Mouse (Mus musculus) adrenal gland, adult 2 months (tissue): ENCODE results near the gene Arhgap28. TPM values are rescaled to one million over a fixed set of nuclear protein-coding genes. Genes with fewer than 3 reads are reported as not detected.

Experiments
- DNase-seq: peaks from one replicate; pipeline ENCODE4 v3.0.0; 2021
- polyA plus RNA-seq: library from polyadenylated mRNA; depleted of rRNA; stranded (reverse); fragments of >200 nt; gene quantifications from 2 replicates; pipeline ENCODE4 v1.2.3, GENCODE M21; 2012
- total RNA-seq, 2 experiments: library from RNA; stranded (reverse); gene quantifications; 2 replicates each; pipeline ENCODE4 v1.2.3; 2021

Arhgap28 gene
- total and polyA plus RNA-seq, 3 experiments, result 7.9 to 12.5 (median 9.4) TPM

DNA sequence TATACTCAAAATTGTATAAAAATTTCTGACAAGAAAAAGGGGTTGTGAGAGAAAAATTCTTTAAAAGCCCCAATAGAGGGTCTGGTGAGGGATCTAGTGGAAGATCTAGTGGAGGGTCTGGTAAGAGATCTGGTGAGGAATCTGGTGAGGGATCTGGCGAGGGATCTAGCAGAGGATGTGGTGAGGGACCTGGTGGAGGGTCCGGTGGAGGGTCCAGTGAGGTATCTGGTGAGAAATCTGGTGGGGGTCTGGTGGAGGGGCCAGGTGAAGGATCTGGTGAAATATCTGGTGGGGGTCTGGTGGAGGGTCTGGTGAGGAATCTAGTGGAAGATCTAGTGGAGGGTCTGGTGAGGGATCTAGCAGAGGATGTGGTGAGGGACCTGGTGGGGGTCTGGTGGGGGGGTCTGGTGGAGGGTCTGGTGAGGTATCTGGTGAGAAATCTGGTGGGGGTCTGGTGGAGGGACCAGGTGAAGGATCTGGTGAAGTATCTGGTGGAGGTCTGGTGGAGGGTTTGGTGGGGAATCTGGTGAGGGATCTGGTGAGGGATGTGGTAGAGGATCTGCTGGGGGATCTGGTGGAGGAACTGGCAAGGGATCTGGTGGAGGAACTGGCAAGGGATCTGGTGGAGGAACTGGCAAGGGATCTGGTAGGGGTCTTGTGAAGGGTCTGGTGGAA is 10.4 kb downstream of the Arhgap28 start:
- no peak for DNase-seq

DNA sequence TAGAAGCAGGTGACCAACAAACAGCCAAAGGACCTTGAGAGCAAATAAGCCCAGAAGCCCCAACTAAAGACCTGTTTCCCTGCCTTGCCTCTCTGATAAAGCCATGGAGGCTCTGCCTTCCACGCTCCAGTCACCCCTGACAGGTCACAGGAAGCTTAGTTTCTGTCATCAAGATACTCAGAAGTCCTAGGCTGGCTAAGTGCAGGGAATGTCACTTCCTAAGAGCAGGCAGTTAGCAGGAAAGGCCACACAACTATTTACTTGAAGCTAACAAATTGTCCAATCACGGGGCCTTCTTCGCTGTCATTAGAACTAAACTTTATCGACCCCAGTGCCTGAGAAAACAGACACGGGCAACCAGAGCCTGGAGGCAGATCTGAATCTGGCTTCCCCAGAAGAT is 14.2 kb downstream of the Arhgap28 start:
- no peak for DNase-seq

- DNase-seq, result peak; percentile 90
These were observed 14.8 kb downstream of the Arhgap28 start for GRCm38 (mm10) chr17:67988920-67989621.

DNA sequence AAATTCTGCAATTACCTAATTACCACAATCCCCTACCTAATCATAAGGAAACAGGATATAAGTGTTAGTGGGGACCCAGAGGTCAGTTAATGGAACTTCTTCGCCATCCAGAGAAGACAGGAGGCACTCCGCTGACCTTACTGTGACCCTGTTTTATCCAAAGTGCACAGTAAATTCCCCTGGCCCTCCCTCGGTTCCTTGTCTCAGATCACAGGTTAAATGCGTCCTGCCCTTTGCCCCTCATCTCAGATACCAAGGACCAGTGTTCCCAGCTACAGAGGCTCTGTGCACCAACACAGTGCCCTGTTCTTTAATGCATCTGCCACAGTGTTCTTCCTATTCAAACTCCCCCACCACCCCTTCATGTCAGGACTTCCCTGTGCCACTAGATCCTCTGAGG is 18.4 kb downstream of the Arhgap28 start:
- DNase-seq, result no peak

- no peak for DNase-seq
These were observed 23.3 kb downstream of the Arhgap28 start for GRCm38 (mm10) chr17:67980573-67980972.

DNA sequence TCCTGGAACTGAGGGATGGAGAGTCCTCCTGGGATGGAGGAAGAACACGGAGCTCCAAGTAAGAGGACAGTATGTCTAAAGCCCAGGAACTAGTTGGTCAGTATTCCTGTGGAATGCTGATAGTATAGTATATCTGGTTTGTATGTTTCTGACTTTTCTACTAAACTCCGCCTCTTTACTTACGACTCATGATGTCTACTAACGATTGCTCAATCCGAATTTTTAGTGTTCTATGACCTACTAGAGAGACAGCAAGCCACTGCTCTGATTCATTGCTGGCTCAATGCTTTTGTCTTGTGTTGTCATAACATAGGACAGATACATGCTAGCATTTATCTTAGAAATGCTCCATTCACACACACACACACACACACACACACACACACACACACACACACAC is 24.7 kb downstream of the Arhgap28 start:
- DNase-seq, result peak; percentile 26

DNA sequence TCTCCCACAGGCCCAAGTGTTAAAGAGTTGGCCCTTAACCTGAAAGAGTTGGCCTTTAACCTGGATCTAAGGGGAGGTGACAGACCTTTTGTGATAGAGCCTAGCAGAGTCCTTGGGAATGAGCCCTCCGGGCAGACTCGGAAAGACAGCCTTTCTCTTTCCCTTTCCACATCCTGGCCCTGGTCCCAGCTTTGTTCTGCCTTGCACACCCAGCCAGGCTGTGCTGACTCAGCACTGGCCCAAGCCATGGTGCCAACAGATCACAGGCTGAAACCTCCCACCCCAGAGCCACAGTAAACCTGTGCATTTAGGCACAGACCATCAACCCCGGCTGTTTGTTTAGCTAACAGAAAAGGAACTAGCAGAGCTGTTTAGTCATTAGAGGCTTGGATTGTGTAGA is 25.1 kb downstream of the Arhgap28 start:
- DNase-seq, result peak; percentile 90

DNA sequence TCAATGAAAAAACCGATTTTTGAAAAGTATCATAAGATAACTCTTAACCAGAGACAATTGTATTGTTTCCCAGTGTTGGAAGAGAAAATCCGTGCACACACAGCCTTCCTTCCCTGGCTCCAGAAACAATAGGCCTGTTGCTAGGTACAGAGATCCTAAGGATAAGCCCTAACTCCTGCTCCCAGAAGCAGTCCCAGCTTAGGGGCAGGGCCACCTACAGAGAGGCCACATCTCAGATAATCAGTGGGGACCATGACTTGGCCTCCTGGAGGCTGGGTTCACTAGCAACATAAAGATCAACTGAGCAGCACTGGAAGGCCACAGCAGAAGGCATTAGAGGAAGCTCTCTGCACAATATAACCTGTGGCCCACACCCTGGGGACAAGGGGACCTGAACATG is 27.5 kb downstream of the Arhgap28 start:
- DNase-seq, result no peak

GRCm38 (mm10) chr17:67976027-67976426 is 27.9 kb downstream of the Arhgap28 start:
- DNase-seq, result peak; percentile 67

DNA sequence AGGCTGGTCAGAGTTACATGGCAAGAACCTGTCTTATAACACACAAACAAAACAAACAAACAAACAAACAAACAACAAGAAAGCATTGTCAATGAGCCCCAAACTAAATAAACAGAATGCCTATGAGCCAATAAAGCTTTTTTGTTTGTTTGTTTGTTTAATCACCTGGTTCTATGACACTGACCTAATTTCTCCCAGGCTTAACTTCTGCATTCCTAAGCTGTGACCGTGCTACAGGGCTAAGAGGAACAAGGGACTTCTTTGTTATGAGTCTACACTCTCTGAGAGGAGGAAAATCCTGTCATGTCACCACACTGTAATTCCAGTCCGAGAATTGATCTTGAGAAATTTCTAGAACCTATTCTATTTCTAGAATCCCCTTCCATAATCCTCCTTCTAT is 29.2 kb downstream of the Arhgap28 start:
- DNase-seq, result no peak

DNA sequence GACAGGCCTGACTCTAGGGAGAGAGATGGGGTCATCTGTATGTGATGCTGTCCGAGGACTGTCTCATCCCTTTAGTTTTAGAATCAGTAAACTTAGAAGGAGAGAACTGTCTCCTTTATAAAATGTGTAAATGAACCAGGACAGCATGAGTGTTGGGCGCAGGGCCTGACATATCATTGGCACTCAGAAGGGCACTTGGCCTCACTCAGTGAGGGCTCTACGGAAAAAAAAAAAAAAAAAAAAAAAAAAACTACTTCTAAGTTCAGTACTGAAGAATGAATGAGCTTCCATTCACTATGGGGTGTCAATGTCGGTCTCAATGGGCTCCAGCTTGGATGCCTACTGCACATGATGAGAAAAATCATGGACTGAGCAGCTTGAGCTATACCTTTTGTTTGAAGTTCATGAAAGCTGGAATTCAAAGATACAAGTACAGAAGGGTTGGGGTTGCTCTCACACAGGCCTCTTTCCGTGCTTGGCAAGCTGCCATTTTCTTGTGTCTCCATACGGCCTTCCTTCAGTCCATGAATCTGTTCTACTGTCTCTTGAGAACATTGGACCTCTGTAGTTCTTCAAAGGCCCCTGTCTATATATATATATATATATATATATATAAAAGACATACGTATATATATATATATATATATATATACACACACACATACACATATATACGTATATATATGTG is 36.9 kb downstream of the Arhgap28 start:
- DNase-seq, result no peak

DNA sequence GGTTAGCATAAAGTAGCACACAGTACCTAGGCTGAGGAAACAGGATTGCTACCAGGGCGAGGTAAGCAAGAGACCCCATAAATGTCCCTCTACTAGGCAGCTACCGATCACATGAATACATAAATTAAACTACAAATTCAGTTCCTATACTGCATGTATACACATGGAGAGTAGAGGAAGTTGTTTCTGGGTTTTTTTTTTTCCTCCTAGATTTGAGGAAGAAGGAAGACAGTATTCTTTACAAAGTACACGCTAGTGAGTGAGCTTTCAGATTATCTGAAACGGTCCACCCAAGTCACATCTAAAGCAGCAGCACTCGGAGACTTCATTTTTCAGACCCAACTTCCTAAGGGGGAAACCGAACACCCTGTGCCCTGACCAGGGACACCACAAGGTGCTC is 41.1 kb downstream of the Arhgap28 start:
- no peak for DNase-seq

DNA sequence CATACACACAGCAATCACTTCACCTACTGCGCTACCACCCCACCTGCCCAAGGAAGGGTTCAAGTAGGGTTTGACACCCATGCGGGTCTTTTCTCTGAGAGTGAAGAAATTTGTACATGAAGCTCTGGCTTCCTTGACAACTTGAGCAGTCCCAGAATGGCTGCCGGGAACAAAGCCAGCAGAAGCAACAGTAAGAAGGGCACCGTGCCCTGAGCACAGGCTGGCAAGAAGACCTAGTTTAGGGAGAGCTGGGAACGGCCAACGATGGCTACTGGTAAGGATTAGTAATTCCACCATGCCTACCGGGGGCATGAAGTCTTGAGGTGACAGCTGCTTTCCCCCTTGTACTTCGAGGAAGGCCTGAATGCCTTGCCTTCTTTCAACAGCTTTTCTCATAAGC is 41.9 kb downstream of the Arhgap28 start:
- peak; percentile 28 for DNase-seq

DNA sequence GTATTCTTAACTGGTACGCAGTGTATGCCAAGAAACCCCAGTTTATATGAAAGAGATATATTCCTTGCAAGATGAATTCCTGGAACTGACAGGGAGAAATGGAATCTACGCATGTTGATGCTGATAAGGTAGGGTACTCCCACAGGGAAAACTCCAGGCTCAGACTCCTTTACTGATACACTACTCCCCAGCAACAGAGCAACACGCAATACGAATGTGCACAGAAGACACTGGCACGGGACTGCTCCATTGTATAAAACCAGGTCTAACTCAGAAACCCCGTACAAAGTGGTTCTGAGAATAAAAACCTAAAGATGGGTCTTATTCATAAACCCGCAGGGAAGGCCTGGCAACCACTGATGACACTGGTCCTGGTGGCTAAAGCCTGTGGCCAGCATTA is 45.0 kb downstream of the Arhgap28 start:
- no peak for DNase-seq

DNA sequence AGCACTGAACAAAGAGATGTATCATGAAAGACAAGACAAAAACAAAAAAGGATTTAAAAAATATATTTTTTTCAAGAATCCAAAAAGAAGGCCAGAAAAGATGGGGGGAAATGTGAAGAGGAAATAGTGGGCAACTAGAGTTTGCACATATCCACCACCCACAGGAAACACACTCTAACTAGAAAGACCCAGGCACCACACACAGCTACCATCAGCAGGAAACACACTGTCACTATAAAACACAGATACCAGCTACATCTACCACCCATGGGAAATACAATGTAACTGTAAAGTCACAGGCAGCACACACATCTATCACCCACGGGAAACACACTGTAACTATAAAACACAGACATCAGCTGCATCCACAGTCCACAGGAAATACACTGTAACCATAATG is 46.3 kb downstream of the Arhgap28 start:
- DNase-seq, result no peak

- no peak for DNase-seq
These were observed 47.8 kb downstream of the Arhgap28 start for GRCm38 (mm10) chr17:67955876-67956690.

GRCm38 (mm10) chr17:67954961-67955360 is 49.0 kb downstream of the Arhgap28 start:
- DNase-seq, result no peak

DNA sequence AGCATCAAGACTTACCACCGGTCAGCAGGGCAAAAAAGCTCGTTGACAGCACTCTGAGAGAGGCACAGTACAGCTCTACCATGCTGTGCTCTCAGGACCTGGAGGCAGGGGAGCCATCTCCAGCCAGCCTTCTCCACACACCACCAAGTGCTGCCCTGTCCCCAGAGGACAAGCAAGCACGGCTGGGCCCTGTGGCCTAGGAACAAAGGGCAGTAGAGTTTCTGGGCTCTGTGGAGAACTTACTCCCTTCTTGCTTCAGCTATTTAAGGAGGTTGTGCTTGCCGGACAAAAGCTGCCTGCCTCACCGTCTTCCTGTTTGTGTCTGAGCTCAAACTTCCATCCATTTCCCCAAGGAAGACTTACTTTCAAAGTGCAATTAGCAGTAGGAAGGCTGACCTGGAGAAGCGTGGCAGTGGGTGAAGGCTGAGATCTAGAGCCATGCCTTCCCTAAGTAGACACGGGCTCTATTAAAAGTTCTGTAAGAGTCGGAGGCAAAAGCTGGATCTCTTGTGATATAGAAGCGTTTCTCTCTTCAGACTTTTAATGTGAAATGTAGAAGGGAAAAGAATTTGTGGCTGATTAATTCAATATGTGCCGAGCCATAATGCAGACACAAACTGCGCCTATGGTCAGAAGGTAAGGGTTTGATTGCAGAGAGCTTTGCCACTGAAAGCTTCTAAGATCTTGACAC is 53.3 kb downstream of the Arhgap28 start:
- DNase-seq, result no peak

DNA sequence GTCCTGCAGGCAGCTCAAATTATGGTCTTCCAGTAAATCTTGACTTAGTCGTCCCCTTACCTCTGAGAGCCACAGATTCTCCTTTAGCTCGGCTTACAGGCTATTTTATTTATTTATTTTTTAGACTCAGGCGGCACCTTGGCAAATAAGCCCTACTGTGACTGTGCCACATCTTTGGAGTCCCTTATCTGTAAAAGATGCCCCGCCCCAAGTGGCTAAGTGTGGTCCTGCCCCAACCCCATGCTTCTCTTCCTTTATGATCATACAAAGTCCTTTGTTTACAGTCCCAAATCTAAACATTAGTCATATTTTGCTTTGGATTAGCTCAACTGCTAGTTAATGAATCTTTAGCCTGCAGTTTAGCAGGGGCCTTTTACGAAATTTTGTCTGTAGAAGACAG is 55.3 kb downstream of the Arhgap28 start:
- DNase-seq, result no peak

GRCm38 (mm10) chr17:67945453-67945852 is 58.5 kb downstream of the Arhgap28 start:
- no peak for DNase-seq

- DNase-seq, result no peak
These were observed 59.7 kb downstream of the Arhgap28 start for GRCm38 (mm10) chr17:67944256-67944655.

- DNase-seq, result peak; percentile 64
These were observed 62.9 kb downstream of the Arhgap28 start for GRCm38 (mm10) chr17:67941026-67941425.
